Mouse (Mus musculus) kidney, adult 2 months (tissue): ENCODE results near the gene Cxcl17. TPM values are rescaled to one million over a fixed set of nuclear protein-coding genes. Genes with fewer than 3 reads are reported as not detected.
"Not testable (repeated sequence)": the region's sequence is repeated elsewhere in the genome, so short reads cannot be mapped to it uniquely, and the experiment has no call there.

Experiments
- DNase-seq: peaks from one replicate; pipeline ENCODE4 v3.0.0; 2021
- H3K27ac ChIP-seq: fragments of 200-500 bp; 2 replicates; pipeline ENCODE4 v1.5.1; 2012; ENCODE audit warnings: low read depth, low read length, control low read depth, inconsistent platforms; ENCODE audit not compliant: insufficient read depth
- H3K27me3 ChIP-seq: fragments of 200-500 bp; replicated peaks from 2 replicates; pipeline ENCODE4 v1.6.1; 2012; ENCODE audit warnings: mild to moderate bottlenecking, moderate library complexity, low read length, inconsistent platforms; ENCODE audit not compliant: control insufficient read depth, insufficient read depth
- H3K36me3 ChIP-seq: fragments of 200-500 bp; 2 replicates; pipeline ENCODE4 v1.6.1; 2012; ENCODE audit warnings: mild to moderate bottlenecking, moderate library complexity, low read length, inconsistent platforms; ENCODE audit not compliant: control insufficient read depth, insufficient read depth
- H3K4me1 ChIP-seq: fragments of 200-500 bp; 2 replicates; pipeline ENCODE4 v1.6.1; 2011; ENCODE audit warnings: low read length; ENCODE audit not compliant: control insufficient read depth, insufficient read depth
- H3K4me3 ChIP-seq: fragments of 200-500 bp; 2 replicates; pipeline ENCODE4 v1.5.1; 2011; ENCODE audit warnings: mild to moderate bottlenecking, low read depth, low read length, control low read depth; ENCODE audit not compliant: insufficient read depth
- CTCF ChIP-seq: fragments of 200-500 bp; conservative IDR thresholded peaks from 2 replicates; pipeline ENCODE4 v1.5.1; 2011; ENCODE audit warnings: low read depth, mild to moderate bottlenecking, control low read depth, low read length, moderate library complexity, mixed read lengths; ENCODE audit not compliant: insufficient read depth, insufficient read length
- POLR2A ChIP-seq: fragments of 200-500 bp; IDR thresholded peaks from one replicate; pipeline ENCODE4 v1.6.1; 2011; ENCODE audit warnings: low read depth, low read length, control low read depth
- WGBS: fragments of 180-500 bp; shearing (Covaris S2); methylation state at CpG from one replicate; pipeline ENCODE4 v1.1.7; 2018; 5-methylcytosine and 5-hydroxymethylcytosine counted together
- polyA plus RNA-seq: library from polyadenylated mRNA; depleted of rRNA; stranded (reverse); fragments of >200 nt; gene quantifications from 2 replicates; pipeline ENCODE4 v1.2.3, GENCODE M21; 2012; rRNA removed

The Cxcl17 gene
- 0.11 and 0.18 TPM in 2 replicates for polyA plus RNA-seq

GRCm38 (mm10) chr7:25412833-25413441 lies at the start of gene Cxcl17:
Gene Cxcl17, minus strand, starts transcription at chr7:25412886.
- TF ChIP-seq POLR2A = no peak
- no peak for TF ChIP-seq CTCF
- DNase-seq = peak; percentile 43
- Histone ChIP-seq H3K36me3 (no peaks in the 10 kb centered on the region), H3K4me1 (no peaks in the 10 kb centered on the region), H3K4me3 (no peak within 1 kb of the TSS), H3K27me3 (no peaks in the 10 kb centered on the region), H3K27ac (no peak within 1 kb of the TSS)
- 57% methylated on average over 7 of the region's 7 CpGs for whole genome bisulfite sequencing

- H3K4me1 ChIP-seq, H3K36me3 ChIP-seq, H3K27me3 ChIP-seq, H3K27ac ChIP-seq, H3K4me3 ChIP-seq, DNase-seq: not testable (repeated sequence)
- WGBS = no CpG with 5 or more reads among the region's 1 CpGs
Observed at GRCm38 (mm10) chr7:25462033-25462337, 49.3 kb upstream of the Cxcl17 start.

DNA sequence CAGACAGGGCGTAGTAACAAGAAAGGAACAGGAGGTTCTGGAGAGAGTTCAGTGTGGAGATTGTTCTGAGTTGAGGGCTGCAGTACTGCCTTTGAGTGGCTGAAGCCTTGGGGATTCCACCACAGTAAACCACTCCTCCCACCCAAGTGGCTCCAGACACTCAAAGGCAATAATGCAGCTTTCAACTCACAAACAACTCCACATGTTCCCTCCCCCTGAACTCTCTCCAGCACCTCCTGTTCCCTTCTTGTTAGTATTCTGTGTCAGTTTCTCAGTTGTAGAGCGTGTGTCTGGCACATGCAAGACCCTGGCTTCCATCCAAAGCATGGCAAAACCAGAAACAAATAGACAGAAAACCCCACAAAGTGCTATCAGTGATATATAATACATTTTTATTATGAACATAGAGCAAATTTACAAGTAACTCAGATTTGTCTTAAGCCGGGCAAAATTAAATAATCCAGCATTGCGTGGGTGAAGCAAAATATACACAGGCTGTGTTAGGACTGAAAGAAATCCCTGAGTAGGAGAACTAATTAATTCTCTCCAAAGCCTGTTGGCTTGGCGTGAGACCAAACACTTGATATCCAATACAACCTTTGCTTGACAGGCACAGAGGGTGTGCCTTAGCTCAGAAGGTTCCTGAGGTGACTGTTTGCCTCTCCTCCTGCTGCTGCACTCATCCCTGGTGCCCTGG lies 48.8 kb upstream of the Cxcl17 start:
- H3K4me1 ChIP-seq, H3K4me3 ChIP-seq, H3K27ac ChIP-seq, H3K27me3 ChIP-seq, H3K36me3 ChIP-seq: not testable (repeated sequence)
- DNase-seq = peak; percentile 55
- WGBS = 29% methylated on average over 4 of the region's 5 CpGs

DNA sequence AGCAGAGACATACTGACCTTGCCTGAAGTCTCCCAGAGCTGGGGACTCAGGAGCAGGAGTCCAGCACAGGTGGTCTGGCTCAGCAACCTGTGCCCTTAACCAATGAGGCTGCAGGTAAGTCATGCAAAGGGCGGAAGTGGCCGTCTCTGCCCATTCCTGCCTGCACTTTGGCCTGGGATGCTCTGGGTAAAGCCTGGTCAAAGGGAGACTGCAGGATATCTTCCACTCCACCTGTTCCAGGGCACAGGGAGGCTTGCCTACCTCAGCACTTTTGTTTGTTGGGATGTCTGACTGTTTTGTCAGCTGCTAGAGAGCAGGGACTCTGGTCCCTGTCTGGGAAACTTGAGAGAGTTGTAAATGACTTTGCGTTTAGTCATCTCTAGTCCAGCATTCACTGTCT lies 39.4 kb upstream of the Cxcl17 start:
- Histone ChIP-seq H3K36me3 (no peaks in the 10 kb centered on the region), H3K27ac (no peak overlapping the region), H3K4me3 (no peak overlapping the region), H3K4me1 (peaks cover 11% of the 10 kb centered on the region), H3K27me3 (no peaks in the 10 kb centered on the region)
- TF ChIP-seq POLR2A (no peak), CTCF (no peak)
- DNase-seq = peak; percentile 84
- 66% methylated on average over 3 of the region's 3 CpGs for WGBS

DNA sequence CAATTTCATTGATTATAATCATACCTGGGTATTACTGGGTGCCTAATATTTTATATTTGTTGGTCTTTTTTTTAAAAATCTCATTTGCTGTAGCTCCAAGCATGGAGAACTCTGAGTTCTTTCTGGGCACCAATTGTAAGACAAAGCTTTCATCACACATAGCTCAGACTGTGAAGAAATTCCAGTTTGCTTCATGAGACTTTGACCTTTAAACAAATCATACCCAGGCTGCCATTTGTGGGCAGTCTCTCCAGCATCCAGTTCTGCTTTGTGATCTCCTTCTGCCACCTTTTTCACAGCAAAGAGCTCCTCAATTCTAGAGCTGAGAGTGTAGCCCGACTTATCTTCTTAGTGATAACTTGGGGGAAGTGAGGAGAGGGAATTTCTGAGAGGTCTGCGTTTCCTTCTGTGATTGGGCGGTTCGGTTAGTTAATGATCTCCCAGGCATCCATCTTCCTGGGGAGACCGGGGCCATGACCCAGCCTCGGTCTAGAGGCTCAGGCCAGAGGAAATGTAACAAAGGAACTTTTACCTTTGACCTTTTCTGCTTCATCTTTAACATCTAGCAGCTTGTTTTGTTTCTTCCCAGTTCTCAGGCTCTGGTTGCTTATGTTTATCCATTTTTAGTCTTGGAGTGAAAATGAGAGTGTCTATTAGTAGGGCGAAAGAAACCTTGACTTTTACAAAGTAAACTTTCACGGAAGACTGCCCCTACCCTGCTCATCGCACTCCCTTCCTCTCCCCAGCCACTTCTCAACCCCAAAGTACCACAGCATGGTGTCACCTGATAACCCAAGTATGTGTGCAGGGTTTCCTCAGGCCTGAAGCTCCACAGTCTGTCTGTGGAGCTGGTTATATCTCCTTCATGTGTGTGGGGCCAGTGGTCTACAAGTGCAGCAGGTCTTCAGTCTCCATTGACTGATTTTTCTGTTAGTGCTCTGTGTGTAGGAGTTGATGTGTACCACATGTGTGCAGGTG lies 37.5 kb upstream of the Cxcl17 start:
- H3K36me3 ChIP-seq = no peaks in the 10 kb centered on the region
- no peaks in the 10 kb centered on the region for H3K27me3 ChIP-seq
- WGBS = 27% methylated on average over 9 of the region's 9 CpGs
- H3K4me3 ChIP-seq = no peak overlapping the region
- H3K4me1 ChIP-seq = peaks cover 11% of the 10 kb centered on the region
- H3K27ac ChIP-seq = peak overlapping the region; percentile 67
- TF ChIP-seq CTCF (no peak), POLR2A (no peak)
- DNase-seq = peak; percentile 83

- Histone ChIP-seq H3K27me3 (no peaks in the 10 kb centered on the region), H3K4me1 (peaks cover 9% of the 10 kb centered on the region), H3K27ac (no peak overlapping the region), H3K36me3 (no peaks in the 10 kb centered on the region), H3K4me3 (no peak overlapping the region)
- WGBS = 40% methylated on average over 6 of the region's 6 CpGs
- no peak for TF ChIP-seq CTCF
- TF ChIP-seq POLR2A = no peak
- DNase-seq = no peak
Observed at GRCm38 (mm10) chr7:25440816-25441153, 28.1 kb upstream of the Cxcl17 start.
